Mouse (Mus musculus): Measurements from ENCODE around the gene Il1rapl2.

DNA sequence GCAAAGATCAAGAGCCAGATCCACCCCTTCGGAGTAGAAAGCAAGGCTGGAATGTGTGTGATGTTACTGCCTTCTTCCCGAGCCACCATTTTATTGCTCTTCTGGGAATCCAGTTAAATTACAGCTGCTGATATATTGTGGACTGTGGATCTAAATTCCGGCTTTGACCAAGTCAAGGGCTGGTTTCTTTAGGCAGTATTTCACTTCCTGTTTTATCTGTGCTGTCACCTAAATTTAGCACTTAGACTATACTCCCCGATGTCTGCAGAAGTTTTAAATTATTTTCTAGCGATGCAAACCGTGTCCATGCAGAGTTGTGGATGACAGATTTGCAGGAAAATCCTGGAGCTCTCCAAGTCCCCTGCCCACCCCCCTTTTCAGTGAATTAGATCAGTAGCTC is 533.5 kb downstream of the Il1rapl2 start:
- TF ChIP-seq POLR2A (IDR thresholded peaks at IDR 0.05; ENCODE audit: extremely low read depth, insufficient read depth, low read length) (no peak), CTCF (IDR thresholded peaks at IDR 0.05; ENCODE audit: low read depth, low read length) (no peak)

Data from liver, adult 2 months (tissue).